Mouse (Mus musculus): ENCODE results near the gene Pdcd11. TPM values are rescaled to one million over a fixed set of nuclear protein-coding genes. Genes with fewer than 3 reads are reported as not detected.

Pdcd11 gene
- 5.1 and 6.4 TPM in 2 replicates for polyA plus RNA-seq (2012; rRNA removed)

DNA sequence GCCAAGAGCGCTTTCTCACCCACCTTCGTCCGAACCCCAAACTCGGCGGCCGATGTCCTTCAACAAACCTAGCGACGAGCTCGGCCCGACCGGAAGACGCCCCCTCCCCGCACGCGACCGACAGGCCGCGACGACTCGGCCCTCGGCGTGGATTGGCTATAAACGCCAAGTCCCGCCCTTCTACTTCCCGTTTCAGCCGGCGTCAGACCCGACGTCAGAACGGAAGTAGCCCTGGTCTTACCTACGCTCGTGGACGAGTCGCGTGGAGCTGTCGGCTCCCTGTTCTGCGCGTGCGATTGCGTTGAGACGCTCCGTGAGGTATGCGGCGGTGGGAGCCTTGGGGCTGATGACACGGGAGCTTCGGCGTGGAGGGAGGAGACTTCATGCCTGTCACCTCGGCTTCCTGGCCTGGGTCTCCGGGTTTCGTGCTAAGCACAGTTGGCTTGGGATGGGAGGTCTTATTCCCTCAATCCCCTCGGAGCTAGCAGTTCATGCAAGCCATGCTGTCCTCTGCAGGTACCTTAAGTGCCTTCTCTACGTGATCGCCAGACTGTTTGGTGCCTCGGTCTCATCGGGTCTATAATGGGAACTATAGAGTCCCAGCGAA lies at the start of gene Pdcd11, which contains the start of gene Usmg5:
TSS of gene Pdcd11 (plus strand) at position 219 of the 607 bp plus-strand sequence.
TSS of gene Usmg5 (minus strand) at position 98 of the 607 bp plus-strand sequence.

DNA sequence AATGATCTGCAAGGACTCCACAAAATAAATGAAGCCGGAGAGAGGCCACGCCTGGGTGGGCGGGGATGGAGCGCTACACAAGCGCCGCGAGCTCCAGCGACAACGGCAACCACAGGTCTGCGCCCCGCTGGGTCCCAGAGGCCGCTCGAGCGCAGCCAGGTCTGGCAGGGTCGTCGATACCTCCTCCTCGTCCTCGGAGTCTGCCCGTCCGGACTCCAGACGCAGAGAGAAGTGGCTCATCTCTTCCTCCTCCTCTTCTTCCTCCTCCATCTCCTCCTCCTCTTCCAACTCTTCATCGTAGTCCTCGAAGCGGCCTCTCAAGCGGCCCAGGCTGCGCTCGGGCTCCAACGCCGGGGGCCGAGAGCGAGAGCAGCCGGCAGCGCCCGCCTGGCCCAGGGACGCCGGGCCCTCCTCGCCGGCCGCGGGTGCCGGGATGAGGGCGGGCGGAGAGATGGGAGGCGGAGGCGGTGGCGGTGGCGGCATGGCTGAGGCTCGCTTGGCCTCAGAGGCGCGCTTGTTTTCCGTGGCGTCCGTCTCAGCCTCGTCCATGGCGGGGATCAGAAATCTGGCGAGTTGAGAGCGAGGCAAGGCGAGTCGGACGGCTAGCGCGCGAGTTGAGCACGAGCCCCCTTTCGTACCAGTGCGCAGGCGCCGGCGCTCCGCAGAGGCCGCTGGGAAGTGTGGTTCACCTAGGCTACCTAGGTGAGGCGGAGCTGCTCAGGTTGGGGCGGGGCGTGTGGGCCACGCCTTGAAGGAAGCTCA lies 40.1 kb upstream of the Pdcd11 start, which contains the start of gene Pcgf6:
TSS of gene Pcgf6 (minus strand) at position 636 of the 762 bp plus-strand sequence.

DNA sequence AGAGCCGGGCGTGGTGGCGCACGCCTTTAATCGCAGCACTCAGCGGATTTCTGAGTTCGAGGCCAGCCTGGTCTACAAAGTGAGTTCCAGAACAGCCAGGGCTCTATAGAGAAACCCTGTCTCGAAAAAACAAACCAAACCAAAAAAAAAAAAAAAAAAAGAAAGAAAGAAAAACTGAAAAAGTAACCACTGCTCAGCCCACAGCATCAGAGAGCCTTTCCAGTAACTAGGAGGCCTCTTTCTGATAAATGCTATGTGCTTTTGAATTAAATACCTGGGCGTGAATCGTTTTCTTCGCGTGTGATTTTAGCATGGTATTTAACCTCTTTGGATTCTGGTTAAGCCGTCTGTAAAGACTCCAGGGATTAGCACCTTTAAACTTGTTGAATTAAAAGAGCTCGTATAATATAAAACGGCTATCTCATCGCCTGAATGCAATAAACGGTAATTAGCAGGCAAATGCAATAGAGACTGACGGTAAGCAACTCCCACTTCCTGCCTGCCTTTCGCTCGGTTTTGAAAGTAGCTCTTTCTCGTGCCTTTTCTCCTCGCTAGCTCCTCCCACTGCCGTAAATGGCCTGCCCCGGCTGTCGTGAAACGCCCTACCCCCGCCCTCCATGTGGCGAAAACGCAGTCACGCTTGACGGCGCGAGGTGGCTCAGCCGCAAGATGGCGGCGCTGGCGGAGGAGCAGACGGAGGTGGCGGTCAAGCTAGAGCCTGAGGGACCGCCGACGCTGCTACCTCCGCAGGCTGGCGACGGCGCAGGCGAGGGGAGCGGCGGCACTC lies 23.3 kb upstream of the Pdcd11 start, which contains the start of gene Taf5:
TSS of gene Taf5 (plus strand) at position 651 of the 787 bp plus-strand sequence.

DNA sequence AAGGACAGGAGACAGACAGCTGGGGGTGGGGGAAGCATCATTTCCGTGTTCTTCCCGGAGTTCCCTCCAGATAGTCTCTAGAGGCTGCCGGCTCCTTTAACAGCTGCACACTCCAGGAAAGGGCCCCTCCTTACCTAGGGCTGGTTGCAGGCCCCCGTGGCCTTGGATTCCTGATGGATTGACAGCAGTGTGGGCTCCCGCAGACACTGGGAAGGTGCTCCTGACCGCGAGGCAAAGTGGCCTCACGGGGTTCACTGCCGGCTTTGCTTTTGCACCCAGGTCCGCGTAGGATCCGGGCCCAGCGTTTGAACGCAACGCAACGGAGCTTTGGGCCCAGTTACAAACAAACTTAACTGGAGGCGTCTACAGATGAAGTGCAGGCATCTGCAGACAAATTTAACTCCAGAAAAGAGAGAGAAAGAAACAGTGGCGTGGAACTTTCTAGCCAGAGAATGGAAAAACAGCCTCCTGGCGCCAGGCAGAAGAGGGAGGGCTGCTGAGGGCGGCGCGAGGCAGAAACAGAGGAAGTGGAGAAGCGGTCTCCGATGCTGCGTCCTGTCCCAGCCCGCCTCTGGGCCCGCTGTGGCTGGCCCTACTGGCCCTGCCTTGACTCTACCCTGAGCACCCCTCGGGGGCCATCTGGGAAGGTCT lies 47.3 kb downstream of the Pdcd11 start, which contains the start of gene Calhm2:
TSS of gene Calhm2 (minus strand) at position 524 of the 651 bp plus-strand sequence.

DNA sequence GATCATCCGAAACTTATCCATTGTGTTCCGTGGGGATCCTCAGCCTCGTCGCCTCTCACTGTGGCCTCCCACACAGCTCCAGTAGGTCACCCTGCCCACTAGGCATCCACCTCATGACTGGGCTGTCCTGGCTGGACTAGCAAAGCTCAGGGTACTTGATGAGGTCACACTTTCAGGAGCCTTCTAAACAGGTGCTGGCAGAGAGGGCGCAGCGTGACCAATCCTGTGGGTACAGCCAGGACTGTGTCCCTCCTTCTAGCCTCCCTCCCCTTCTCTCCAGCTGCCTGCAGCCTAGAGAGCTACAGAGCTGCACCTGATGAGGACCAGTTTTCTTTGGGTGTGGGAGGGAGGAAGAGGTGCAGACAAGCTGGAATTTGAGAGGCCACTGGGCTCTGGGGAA lies 53.6 kb downstream of the Pdcd11 start, which contains the start of gene Calhm1:
TSS of gene Calhm1 (minus strand) at position 101 of the 400 bp plus-strand sequence.

DNA sequence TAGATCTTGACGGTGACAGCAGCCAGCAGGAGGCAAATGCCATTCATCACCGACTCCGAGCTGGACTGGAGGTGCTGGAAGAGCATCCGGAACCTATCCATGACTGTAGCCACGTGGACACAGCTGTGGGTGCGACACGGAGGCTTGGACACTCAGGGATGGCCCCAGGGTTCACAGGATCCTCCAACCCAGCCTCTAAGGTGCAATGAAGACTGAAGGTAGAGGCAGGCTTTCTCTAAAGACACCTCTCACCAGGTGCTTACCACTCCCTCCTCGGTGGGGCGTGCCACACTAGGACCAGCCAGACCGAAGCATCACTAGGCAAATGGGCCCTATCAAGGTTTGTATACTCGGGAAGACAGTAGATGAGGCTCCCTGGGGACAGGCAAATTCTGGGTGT lies 67.1 kb downstream of the Pdcd11 start, which contains the start of gene Calhm3:
TSS of gene Calhm3 (minus strand) at position 101 of the 400 bp plus-strand sequence.

DNA sequence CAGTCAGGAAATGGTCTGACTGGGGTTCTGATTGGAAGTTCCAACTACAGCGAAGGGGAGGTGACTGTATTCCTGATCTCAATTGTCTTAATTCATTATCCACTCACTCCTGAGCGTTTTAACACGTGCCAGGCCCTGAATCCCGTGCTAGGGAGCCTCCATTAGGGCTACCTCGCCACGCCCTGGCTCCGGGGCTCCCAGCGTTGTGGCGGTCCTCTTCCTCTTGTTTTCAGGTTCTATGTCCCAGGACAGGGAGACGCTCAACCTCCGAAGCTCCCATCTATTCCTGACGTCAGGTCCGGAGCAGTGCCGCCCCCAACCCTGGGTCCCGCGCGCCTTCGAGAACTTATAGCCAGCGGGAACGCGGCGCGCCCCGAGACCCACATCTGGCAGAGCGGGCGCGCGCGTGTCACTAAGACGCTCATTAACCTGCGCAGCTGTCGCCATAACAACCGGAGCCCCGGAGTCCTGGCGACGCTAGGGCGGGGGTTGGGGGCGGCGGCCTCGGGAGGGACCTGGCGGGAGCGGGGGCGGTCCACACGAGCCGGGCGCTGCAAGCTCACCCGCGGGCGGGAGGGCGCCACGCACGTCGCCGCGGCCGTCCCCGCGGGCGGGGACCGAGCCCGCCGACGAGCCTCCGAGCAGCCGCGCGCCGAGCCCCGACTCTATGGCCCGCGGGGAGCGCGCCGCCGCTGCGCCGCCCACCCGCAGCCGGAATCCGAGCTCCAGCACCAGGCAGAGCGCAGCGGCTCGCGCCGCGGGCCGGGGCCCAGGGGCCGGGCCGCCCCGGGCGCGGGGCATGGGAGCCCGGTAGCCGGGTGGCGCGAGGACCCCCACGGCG lies 88.1 kb downstream of the Pdcd11 start, which contains the start of gene Neurl1a:
TSS of gene Neurl1a (plus strand) at position 390 of the 841 bp plus-strand sequence.

Other genes starting within 250 kb of the Pdcd11 start
- 0.01 and 0.02 TPM in 2 replicates for gene Ina, start 76.1 kb upstream of the Pdcd11 start, polyA plus RNA-seq (2012; rRNA removed)
- gene Nt5c2, start 75.6 kb upstream of the Pdcd11 start, polyA plus RNA-seq (2012; rRNA removed): 13.6 and 14.9 TPM in 2 replicates
- 8.6 and 9.4 TPM in 2 replicates for gene Pcgf6, start 39.9 kb upstream of the Pdcd11 start, polyA plus RNA-seq (2012; rRNA removed)
- 2.9 and 3.0 TPM in 2 replicates for gene Taf5, start 23.0 kb upstream of the Pdcd11 start, polyA plus RNA-seq (2012; rRNA removed)
- gene Usmg5, start 121 bp upstream of the Pdcd11 start, polyA plus RNA-seq (2012; rRNA removed): 430 and 520 TPM in 2 replicates
- 1.9 and 2.0 TPM in 2 replicates for gene Calhm2, start 47.5 kb downstream of the Pdcd11 start, polyA plus RNA-seq (2012; rRNA removed)
- gene Calhm1, start 53.5 kb downstream of the Pdcd11 start, polyA plus RNA-seq (2012; rRNA removed): not detected in 2 replicates
- gene Calhm3, start 67.0 kb downstream of the Pdcd11 start, polyA plus RNA-seq (2012; rRNA removed): 0.02 TPM in 1 of 2 replicates, not detected in the other
- gene Neurl1a, start 88.1 kb downstream of the Pdcd11 start, polyA plus RNA-seq (2012; rRNA removed): 0.65 and 0.70 TPM in 2 replicates